Mouse (Mus musculus) gastrocnemius, postnatal 14 days (tissue): Measurements from ENCODE around the gene Fgf15. TPM values are rescaled to one million over a fixed set of nuclear protein-coding genes. Genes with fewer than 3 reads are reported as not detected.

Experiments
- DNase-seq: peaks from one replicate; pipeline ENCODE4 v3.0.0; 2021; ENCODE audit warnings: mixed read lengths
- intact Hi-C: fragments of 180-260 bp; cut with DNase I; formaldehyde crosslinking; loops from one replicate; pipeline ENCODE4 v1.15.1; 2025; ENCODE audit warnings: low total_unique reads
- long read RNA-seq, 2 experiments: library from polyadenylated mRNA; stranded (forward); transcript quantifications; one replicate each; pipeline ENCODE4 v2.0.0; 2021
- total RNA-seq, 2 experiments: library from RNA; stranded (reverse); gene quantifications; 2 replicates each; pipeline ENCODE4 v1.2.3; 2021

Gene Fgf15
- not detected for total RNA-seq
- long read RNA-seq, experiment 1, result 0 reads
- long read RNA-seq, experiment 2, result 0 reads

DNA sequence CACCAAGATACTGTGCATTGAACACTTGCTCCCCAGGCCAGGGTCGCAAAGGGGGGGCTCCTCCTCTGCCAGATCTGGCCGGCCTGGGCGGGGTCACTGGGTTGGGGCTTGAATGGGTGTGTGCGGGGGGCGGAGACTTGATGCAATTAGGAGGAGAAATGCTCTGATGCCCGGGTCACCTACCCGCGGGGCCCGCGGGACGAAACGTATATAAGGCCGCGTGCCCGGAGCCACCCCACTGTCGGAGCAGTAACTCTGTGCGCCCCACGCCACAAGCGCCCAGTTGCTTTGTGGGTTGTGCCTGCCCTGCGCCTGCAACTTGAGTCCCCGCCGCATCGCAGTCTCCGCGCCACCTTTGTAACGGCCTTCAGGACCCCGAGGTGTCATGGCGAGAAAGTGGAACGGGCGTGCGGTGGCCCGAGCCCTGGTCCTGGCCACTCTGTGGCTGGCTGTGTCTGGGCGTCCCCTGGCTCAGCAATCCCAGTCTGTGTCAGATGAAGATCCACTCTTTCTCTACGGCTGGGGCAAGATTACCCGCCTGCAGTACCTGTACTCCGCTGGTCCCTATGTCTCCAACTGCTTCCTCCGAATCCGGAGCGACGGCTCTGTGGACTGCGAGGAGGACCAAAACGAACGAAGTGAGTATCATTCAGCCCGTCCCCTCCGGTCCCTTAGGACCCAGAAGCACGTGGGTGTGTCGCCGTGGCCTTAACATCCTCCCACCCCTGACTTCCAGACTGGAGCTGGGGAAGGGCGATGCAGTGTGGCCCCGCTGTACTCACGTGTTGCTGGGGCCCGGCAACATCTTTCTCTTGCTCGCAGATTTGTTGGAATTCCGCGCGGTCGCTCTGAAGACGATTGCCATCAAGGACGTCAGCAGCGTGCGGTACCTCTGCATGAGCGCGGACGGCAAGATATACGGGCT is at the start of gene Fgf15:
Gene Fgf15, plus strand, starts transcription at position 238 of the 925 bp plus-strand sequence.
- DNase-seq, result no peak
- intact Hi-C loops, result loop anchor here (5.0 kb wide), 1 partner anchor 299 kb away; no protein-coding TSS in a partner anchor

DNA sequence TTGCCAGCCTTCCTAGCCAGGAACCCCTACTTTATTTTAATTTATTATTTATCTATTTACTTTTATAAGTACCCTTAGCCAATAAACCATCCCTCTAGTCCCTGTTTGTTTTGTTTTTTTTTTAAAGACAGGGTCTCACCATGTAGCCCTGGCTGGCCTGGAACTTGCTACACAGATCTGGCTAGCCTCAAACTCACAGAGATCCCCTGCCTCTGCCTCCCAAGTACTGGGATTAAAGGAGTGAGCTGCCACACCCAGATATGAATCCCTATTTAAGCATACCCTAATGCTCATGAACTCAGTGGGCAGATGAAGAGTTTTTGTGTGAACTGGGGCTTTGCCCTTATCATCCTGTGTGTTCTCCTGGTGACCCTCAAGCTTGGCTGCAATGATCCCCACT is 49.3 kb upstream of the Fgf15 start, which contains the start of gene Fgf4:
Gene Fgf4, plus strand, starts transcription at position 301 of the 400 bp plus-strand sequence.
- intact Hi-C loops, result loop anchor here (2.0 kb wide), 1 partner anchor 48 kb away; no protein-coding TSS in a partner anchor

DNA sequence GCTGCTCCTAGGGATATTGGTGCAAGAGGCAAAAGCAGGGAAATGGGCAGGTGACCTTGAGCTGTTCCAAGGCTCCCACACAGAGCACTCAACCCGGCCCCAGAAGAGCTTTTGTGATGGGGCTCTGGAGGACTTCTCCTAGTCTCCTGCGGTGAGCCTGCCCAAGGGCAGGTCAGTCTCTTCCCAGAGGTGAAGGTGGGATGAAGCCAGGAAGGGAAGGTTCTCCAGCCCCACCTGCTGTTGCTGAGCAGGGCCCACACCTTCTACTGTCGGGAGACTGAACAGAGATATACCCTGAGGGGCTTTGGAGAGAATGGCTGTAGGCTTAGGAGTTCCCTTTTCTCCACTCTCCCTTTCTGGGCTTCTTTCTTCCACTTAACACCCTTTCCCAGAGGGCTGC is 45.0 kb upstream of the Fgf15 start:
- intact Hi-C loops, result no loop called here
- no peak for DNase-seq

More for the DNA sequence above, 49.3 kb upstream of the Fgf15 start, which contains the start of gene Fgf4:
- DNase-seq, result no peak

DNA sequence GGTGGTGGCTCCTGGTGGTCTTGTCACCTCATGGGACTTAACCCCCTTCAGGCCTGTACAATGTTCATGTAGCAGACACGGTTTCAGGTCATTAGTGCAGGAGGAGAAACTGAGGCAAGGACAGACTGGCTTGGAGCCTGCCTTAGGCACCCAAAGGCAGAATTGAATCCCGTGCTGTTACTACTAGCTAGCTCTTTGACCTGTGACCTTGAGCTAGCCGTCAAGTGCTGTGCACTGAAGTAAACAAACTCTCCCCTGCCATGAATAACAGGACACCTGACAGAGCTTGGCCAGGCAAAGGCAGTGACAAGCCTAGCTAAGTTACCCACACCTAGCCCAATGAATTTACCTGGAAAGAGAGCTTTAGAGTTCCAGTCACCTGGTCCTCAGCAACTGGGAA is 41.4 kb upstream of the Fgf15 start:
- intact Hi-C loops, result no loop called here
- DNase-seq, result no peak

DNA sequence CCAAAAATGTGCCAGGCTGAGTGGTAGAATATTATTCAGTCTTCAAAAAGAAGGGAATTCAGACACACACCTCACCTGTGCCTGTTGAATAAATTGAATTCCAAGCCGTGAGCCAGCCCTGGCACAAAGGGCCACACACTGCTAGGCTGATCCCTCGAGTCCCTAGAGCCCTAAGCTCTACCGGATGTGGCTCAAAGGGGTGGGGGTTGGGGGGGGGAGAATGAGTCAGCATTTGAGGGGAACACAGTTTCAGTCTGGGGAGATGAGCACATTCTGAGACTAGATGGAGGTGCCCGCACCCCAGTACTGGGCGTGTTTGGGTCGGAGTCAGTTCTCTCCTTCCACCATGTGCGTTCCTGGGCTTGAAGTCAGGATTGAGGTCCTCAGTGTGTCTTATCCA is 39.2 kb upstream of the Fgf15 start:
- no peak for DNase-seq
- intact Hi-C loops, result no loop called here

DNA sequence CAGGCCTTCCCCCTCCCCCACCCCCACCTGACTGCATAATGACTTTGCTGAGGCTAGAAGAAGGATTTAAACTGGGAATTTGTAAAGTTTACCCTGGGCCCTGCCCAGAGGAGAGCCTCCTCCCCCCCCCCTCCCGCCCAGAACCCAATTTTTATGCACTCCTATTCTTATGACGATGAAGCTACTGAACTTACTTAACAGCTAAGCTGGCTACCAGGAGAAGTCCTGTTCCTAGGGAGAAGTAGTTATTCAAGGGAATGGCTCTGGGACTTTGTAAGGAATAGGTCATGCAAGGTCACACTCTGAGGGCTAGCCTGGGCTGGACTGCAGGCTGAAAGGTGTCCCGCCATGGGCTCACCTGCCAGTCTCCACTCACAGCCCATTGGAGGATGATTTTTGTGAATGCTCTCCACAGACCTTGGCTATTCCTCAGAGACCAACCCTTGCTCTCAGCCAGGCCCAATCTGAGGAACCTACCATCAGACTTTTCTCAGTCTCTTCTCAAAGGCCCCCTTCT is 38.4 kb upstream of the Fgf15 start:
- no peak for DNase-seq
- intact Hi-C loops, result no loop called here

DNA sequence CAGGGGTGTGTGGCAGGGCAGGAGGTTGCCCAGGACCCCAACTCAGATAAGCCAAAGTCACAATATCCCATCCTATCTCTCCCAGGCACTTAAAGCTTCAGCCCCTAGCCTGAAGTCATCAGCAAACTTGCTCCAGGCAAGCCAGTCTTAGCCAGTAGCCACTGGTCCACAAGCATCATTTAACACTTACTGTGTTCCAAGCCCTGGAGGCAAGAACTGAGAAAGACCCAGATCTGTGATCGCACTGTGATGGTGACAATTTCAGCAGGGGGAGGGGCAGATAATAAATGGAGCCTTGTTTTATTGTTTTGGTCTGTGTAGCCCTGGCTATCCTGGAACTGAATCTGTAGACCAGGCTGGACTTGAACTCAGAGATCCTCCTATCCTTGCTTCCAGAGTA is 37.6 kb upstream of the Fgf15 start:
- intact Hi-C loops, result no loop called here
- DNase-seq, result no peak

DNA sequence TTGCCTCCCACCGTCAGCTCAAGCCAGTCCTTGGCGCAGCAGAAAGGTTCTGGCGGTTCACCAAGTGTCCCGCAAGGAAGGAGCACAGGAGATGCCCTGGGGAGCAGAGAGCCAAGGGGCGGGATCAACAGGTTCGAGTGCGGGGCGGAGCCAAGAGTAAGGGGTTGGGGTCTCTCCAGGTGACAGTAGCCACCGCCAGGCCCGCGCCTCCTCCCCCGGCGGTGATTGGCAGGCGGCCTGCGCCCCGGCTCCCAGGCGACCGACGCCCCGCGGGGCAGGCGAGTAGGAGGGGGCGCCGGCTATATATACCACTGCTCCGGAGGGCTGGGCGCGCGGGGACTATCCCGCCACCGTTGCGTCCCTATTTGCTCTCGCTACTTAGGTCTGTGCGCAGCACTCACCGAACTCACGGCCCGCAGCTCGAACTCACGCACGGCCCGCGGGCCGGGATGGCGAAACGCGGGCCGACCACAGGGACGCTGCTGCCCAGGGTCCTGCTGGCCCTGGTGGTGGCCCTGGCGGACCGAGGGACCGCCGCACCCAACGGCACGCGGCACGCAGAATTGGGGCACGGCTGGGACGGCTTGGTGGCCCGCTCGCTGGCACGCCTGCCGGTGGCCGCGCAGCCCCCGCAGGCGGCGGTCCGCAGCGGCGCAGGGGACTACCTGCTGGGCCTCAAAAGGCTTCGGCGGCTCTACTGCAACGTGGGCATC is 35.1 kb upstream of the Fgf15 start:
- no peak for DNase-seq
- intact Hi-C loops, result no loop called here

DNA sequence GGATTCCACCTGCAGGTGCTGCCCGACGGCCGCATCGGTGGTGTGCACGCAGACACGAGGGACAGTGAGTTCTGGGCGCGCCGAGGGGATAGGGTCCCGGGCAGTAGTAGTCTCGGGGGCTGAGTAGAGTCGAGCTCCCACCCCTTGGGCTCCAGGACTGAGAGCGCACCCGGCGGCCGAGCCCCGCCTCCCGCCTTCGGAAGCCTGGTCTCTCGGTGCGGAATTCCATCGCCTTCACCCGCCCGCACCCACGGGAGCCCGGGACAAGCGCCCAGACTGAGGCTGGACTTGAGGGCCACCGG is 34.6 kb upstream of the Fgf15 start:
- intact Hi-C loops, result no loop called here
- no peak for DNase-seq

DNA sequence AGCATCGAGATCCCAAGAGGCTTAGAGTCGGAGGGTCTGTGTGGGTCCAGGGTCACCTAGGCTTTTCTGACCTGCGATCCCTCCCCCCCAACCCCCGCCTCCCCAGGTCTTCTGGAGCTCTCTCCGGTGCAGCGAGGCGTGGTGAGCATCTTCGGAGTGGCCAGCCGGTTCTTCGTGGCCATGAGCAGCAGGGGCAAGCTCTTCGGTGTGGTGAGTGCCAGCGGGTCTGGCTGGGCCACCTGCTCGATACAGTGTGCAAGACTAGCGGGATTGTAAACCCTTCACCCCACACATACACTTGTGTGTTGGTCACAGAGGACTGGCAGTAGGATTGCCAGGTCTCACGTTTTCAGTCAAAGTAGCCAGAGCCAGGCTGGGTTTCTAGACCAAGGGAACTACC is 34.2 kb upstream of the Fgf15 start:
- no peak for DNase-seq
- intact Hi-C loops, result no loop called here

DNA sequence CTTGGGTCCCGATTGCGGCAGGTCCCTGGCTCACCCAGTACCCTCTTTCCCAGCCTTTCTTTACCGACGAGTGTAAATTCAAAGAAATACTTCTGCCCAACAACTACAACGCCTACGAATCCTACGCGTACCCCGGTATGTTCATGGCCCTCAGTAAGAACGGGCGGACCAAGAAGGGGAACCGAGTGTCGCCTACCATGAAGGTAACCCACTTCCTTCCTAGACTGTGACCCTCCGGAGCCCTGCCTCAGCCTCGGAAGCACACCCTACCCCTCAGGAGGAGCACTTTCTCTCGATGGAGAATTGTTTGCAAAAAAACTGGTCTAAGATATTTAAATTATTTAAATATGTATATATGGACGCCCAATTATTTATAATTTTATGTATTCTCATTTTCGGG is 33.6 kb upstream of the Fgf15 start:
- intact Hi-C loops, result no loop called here

DNA sequence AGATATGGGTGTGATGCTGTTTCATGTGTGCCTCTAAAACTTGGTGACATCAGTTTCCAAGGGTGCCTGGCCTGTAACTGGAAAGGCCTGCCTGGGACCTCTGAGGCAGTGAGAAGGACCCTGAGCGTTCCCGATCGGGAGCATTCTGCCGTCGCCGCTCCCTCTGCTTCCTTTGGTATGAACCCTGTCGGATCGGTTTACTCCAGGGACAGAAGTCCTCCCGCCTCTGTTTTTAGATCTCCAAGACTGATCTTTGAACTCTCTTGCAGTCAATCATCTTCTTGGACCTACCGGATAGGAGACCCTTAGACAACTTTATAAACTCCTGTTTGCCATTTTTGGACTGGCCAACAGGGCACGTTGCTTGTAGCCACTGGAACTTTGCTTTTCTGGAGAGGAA is 33.1 kb upstream of the Fgf15 start:
- DNase-seq, result no peak
- intact Hi-C loops, result no loop called here

More for the DNA sequence above, 33.6 kb upstream of the Fgf15 start:
- no peak for DNase-seq

DNA sequence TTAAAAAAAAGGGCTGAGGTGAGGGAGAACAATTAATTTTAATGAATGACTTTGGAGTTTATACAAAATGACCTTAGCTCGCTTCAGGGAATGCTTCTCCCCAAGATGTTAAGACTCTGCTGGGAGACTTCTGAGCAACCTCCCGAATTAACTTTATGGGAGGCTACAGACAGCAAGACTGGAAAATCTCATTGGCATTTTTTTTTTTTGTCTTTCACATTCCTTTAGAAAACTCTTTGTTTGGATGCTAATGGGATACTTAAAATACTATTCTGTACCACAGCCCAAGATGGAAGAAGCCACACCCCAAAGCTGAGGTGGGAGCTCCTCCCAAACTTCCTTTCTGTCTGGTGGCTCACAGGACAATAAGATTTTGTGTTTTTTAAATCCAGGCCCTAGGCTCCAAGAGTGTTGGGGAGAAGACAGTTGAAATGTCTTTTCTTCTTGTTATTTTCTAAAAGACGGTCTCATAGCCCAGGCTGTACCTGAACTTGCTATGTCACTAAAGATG is 32.1 kb upstream of the Fgf15 start:
- no peak for DNase-seq
- intact Hi-C loops, result no loop called here

DNA sequence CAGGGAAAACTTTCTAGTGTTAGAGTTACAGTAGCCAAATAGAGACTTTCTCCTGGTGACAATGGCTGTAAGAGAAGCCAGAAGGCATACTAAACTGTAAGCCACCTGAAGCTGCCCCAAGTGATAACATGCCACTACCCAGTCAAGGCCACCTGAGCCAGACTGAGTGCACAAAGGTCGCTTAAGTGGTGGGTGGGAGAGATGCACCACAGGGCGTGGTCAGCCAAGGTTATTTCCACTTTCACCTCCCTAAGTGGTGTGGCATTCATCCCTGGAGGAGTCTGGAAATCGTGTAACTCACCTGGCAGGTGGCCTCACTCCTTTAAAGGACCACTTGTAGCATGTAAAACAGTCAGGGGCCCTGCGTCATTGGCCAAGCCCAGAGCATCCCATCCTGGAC is 29.2 kb upstream of the Fgf15 start:
- intact Hi-C loops, result no loop called here
- no peak for DNase-seq

DNA sequence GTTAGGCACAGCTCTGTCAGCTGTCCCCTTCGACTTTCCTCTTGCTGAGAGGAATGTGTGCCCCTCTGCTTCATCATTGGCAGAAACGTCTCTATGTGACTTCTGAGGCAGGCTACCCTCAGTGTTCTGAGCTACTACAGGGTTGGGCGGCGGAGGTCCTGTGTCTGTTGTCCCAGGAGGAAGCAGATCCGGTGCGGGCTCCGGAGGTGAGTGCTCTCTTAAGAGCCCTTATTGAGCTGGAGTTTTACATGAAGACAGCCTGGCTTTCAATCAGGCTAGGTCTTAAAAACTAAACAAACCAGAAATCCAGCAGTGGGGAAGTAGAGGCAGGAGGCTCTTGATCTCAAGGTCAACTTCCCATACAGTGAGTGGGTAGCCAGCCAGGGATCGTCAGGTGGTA is 28.7 kb upstream of the Fgf15 start:
- DNase-seq, result no peak
- intact Hi-C loops, result no loop called here

DNA sequence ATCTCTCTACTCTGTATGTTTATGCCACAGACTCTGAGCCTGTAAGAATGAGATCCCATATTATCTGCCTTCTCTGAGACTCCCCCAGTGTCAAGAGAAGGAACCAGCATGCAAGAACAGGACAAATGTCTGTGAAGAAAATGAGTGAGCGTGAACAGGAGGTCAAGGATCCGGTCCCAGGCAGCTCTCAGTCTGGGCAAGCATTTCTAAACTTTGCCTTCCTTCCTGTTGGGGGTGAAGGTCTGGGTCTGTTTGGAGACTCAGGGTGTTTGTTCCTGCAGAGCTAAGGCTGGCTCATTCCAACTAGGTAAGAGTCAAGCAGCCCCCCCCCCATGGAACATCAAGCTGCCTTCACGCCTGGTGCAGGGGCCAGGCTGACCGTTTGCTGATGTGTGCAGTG is 23.9 kb upstream of the Fgf15 start:
- intact Hi-C loops, result no loop called here
- DNase-seq, result no peak

DNA sequence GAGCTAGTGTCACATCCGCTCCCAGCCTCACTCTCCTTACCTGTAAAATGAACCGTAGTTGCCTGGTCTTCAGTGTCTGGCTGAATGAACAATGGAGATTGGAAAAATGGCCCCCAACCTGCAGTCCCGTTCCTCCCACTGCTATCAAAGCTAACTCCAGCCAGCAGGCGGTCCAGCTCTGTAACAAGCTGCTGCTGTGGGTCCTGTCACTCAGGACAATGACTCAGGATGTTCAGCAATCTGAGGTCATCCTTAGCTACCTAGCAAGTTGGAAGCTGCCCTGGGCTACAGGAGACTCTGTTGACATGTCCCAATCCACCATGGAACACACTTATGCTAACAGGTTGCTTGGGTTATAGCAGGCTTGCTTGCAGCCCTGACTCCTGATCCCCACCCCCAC is 23.2 kb upstream of the Fgf15 start:
- DNase-seq, result no peak
- intact Hi-C loops, result no loop called here

DNA sequence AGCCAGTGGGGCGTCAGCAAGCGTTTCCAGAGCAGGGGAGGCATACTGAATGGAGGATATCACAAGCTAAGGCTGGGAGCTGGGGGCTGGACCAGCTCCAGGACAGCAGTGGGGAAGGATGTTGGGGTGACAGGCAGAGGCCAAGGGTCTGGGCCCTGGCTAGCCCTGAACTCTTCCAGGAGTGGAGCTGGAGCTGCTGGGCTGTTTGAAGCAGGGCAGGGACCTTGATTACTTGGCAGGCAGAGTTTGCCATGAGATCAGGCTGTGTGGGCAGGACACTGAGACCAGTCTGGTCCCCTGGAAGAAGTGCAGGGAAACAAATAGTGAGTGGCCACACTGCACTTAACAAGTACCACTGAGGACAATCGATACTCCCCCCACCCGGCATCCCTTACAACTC is 22.1 kb upstream of the Fgf15 start:
- DNase-seq, result no peak
- intact Hi-C loops, result no loop called here

DNA sequence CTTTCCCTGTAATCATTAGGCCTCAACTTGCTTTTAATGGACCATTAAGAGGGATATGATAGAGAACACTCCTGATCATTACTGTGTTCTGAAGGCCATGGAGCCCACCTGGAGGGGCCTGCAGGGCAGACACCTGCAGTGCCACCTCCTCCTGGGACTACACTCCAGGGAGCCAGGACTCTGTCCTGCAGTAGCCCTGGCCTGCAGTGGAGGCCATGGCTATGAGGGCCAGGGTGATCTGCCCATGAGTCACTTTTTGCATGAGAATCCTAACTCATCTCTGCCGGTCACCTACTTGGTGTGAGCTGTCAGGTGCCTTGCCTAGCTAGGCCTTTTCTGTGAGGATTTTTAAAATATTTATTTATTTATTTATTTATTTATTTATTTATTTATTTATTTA is 17.9 kb upstream of the Fgf15 start:
- DNase-seq, result no peak
- intact Hi-C loops, result no loop called here

DNA sequence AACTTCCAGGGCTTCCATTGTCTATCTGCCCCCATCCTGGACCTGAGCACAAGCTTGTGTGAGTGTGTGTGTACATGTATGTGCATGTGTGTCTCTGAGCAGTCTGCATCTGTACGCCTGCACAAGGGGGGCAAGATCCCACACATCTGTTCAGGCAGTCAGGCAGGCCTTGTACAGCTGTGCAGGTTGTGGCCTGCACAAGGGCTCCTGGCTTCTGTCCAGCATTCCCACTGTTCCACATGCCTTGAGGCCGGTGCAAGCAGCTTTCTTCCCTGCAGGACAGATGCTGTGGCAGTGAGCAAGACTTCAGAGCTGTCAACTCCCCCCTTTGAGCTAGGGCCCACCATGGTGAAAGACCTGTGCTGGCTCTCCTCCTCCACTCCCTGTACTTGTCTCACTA is 13.2 kb upstream of the Fgf15 start:
- no peak for DNase-seq
- intact Hi-C loops, result no loop called here
